Mouse (Mus musculus): ENCODE results near the gene Zbtb45. TPM values are rescaled to one million over a fixed set of nuclear protein-coding genes. Genes with fewer than 3 reads are reported as not detected.

Zbtb45 gene
- polyA plus RNA-seq, 1 experiment from 2014 or later: 37.0 TPM

GRCm38 (mm10) chr7:13042511-13042910 is 32.7 kb upstream of the Zbtb45 start:
- peaks cover 55% of the 10 kb centered on the region for H3K27me3 ChIP-seq
- H3K4me1 ChIP-seq (replicated peaks): peaks cover 27% of the 10 kb centered on the region
- peaks cover 4% of the 10 kb centered on the region; the same call in 1 of the 2 replicates for H3K9me3 ChIP-seq
- H3K4me3 ChIP-seq: no peak overlapping the region
- no peak overlapping the region for H3K27ac ChIP-seq
- H3K36me3 ChIP-seq: no peaks in the 10 kb centered on the region
- no peak overlapping the region for H3K9ac ChIP-seq
- no peak overlapping the region for H3K4me2 ChIP-seq
- 80% methylated on average over 6 of the region's 6 CpGs for WGBS
- no peak for ATAC-seq (ENCODE audit: low FRiP score)

DNA sequence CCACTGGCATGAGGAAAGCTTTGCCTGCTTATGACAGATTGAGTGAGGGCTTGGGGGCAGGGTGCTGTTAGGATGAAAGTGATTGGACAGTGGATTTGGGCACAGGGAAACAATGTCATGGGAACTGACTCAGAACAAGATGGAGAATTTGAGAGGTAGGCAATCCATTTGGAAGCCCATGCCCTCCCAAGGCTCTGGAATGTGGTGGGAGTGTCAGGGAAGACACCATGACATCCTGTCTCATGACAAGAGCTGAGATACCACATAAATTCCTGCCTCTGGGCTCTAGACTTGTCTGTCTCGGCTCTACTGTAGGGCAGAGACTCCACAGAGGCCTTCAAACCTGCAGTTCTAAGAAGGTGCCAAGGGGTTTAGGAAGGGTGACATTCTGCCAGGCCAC is 31.4 kb upstream of the Zbtb45 start:
- no peak overlapping the region for H3K9ac ChIP-seq
- peaks cover 36% of the 10 kb centered on the region for H3K4me1 ChIP-seq (replicated peaks)
- 95% methylated on average over 1 of the region's 1 CpGs for WGBS
- H3K36me3 ChIP-seq: peaks cover 1% of the 10 kb centered on the region
- no peak for ATAC-seq (ENCODE audit: low FRiP score)
- no peak overlapping the region for H3K4me3 ChIP-seq
- H3K4me2 ChIP-seq: no peak overlapping the region
- H3K9me3 ChIP-seq: peaks cover 4% of the 10 kb centered on the region; the same call in 1 of the 2 replicates
- no peak overlapping the region for H3K27ac ChIP-seq
- peaks cover 55% of the 10 kb centered on the region for H3K27me3 ChIP-seq

- H3K9ac ChIP-seq: peak overlapping the region; percentile 99
- peaks cover 4% of the 10 kb centered on the region; the same call in 1 of the 2 replicates for H3K9me3 ChIP-seq
- H3K27me3 ChIP-seq: peaks cover 37% of the 10 kb centered on the region
- no peak for ATAC-seq (ENCODE audit: low FRiP score)
- peaks cover 16% of the 10 kb centered on the region for H3K36me3 ChIP-seq
- H3K27ac ChIP-seq: no peak overlapping the region
- 98% methylated on average over 1 of the region's 1 CpGs for WGBS
- H3K4me3 ChIP-seq: peak overlapping the region; percentile 80
- H3K4me2 ChIP-seq: peak overlapping the region; percentile 89
- H3K4me1 ChIP-seq (replicated peaks): peaks cover 46% of the 10 kb centered on the region
These were observed 29.3 kb upstream of the Zbtb45 start for GRCm38 (mm10) chr7:13039181-13039580.

- Histone ChIP-seq H3K27ac (peak overlapping the region; percentile 100), H3K9me3 (peaks cover 4% of the 10 kb centered on the region; the same call in 1 of the 2 replicates), H3K36me3 (peaks cover 16% of the 10 kb centered on the region), H3K27me3 (peaks cover 32% of the 10 kb centered on the region), H3K4me2 (peak overlapping the region; percentile 89), H3K4me3 (peak overlapping the region; percentile 80), H3K9ac (peak overlapping the region; percentile 99), H3K4me1 (replicated peaks) (peaks cover 46% of the 10 kb centered on the region)
- 26% methylated on average over 15 of the region's 15 CpGs for WGBS
- ATAC-seq (ENCODE audit: low FRiP score): no peak
These were observed 28.9 kb upstream of the Zbtb45 start for GRCm38 (mm10) chr7:13038621-13039169.

DNA sequence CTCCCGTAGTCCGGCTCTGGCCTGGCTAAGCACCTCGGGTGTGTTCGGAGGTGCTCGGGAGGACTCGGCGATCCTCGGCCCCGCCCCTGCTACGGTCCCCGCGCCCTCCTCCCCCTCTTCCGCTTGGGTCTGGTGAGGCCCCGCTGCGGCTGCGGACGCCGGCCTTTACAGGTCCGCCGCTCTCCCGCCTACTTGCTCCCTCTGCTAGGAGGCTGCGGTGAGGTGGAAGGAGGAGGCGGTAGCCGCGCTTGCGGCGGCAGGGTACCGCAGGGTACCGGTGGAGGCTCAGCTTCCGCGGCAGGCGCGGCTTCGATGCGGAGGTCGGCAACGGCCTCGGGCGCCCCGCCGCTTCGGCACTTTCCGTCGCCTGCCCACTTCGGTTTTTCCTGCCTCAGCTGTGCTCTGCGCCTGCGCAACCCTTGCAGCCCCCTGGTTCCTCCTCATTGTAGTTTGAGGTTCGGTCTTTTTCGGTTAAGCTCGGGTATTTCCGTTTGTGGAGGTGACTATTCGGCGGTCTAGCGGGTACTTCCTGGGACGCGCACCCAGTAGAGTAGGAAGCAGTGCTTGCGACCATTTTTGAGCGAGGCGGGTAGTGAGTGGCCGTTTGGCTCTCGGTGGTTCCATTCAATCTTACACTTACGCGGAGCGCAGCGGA is 28.2 kb upstream of the Zbtb45 start, which contains the start of gene Ube2m:
Ube2m (minus strand) TSS at position 375 of the 655 bp plus-strand sequence.
- H3K9me3 ChIP-seq: 0 out of 2 replicates have a peak, but pooled peaks cover under 1% of the 10 kb centered on the region
- H3K36me3 ChIP-seq: peaks cover 16% of the 10 kb centered on the region
- H3K9ac ChIP-seq: peak within 1 kb of the TSS; percentile 99
- WGBS: under 1% methylated on average over 59 of the region's 65 CpGs
- peaks cover 25% of the 10 kb centered on the region for H3K27me3 ChIP-seq
- H3K4me3 ChIP-seq: peak within 1 kb of the TSS; percentile 80
- peak; percentile 90 for ATAC-seq (ENCODE audit: low FRiP score)
- peak within 1 kb of the TSS; percentile 89 for H3K4me2 ChIP-seq
- peaks cover 46% of the 10 kb centered on the region for H3K4me1 ChIP-seq (replicated peaks)
- H3K27ac ChIP-seq: peak within 1 kb of the TSS; percentile 100

DNA sequence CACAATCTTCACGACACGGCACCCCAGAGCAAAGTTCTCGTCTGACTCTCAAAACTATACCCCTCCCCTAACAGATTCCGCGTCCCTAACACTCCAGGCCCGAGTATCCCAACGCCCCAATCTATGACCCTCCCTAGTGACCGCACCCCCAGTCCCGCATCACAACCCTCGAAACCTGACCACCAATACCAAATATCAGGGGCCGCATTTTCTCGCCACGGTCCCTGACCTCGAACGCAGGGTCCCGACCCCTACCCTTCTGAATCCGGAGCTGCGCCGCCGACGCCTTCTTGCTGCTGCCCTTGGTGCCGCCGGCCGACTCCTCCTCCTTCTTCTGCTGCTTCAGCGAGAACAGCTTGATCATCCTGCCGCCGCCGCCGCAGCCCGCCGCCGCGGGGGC is 27.5 kb upstream of the Zbtb45 start:
- Histone ChIP-seq H3K9ac (peak overlapping the region; percentile 99), H3K4me3 (peak overlapping the region; percentile 80), H3K36me3 (peaks cover 22% of the 10 kb centered on the region), H3K27ac (peak overlapping the region; percentile 100), H3K27me3 (peaks cover 19% of the 10 kb centered on the region), H3K4me2 (peak overlapping the region; percentile 89), H3K9me3 (no peaks in the 10 kb centered on the region), H3K4me1 (replicated peaks) (peaks cover 49% of the 10 kb centered on the region)
- under 1% methylated on average over 32 of the region's 33 CpGs for WGBS
- no peak for ATAC-seq (ENCODE audit: low FRiP score)

- Histone ChIP-seq H3K27ac (peak overlapping the region; percentile 100), H3K4me1 (replicated peaks) (peaks cover 49% of the 10 kb centered on the region), H3K4me2 (peak overlapping the region; percentile 89), H3K9me3 (no peaks in the 10 kb centered on the region), H3K36me3 (peaks cover 28% of the 10 kb centered on the region), H3K27me3 (peaks cover 13% of the 10 kb centered on the region), H3K9ac (peak overlapping the region; percentile 99), H3K4me3 (peak overlapping the region; percentile 80)
- 39% methylated on average over 4 of the region's 4 CpGs for WGBS
- ATAC-seq (ENCODE audit: low FRiP score): no peak
These were observed 27.0 kb upstream of the Zbtb45 start for GRCm38 (mm10) chr7:13036806-13037205.

DNA sequence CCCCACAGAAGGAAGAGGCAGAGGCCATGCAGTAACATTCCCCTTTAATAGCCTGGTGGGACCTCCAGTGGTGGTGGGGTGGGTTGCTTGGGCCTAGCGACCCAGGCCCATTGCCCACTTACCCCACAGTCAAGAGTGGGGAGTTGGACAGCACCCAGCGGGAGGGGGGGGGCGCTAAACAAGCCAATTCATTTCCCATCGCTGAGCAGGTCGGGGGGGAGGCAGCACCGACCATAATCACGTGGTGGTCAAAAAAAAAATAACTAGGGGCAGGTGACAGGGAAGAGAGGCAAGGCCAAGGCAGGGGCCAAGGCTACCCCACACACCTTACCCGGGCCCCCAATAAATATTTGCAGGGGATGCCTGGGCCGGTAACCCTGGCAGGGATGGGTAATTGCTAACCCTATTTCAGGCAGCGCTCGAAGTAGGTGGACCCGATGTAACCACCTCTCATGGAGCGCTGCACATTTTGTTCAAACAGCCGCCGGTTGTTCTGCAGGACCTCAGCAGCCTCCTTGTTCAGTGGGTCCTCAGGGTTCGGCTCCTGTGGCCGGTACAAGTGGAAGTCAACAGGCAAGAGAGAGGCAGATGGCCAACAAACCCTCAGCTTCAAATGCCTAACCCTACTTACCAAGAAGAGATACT is 25.5 kb upstream of the Zbtb45 start:
- Histone ChIP-seq H3K4me3 (peak overlapping the region; percentile 80), H3K9me3 (no peaks in the 10 kb centered on the region), H3K27me3 (no peaks in the 10 kb centered on the region), H3K9ac (peak overlapping the region; percentile 85; the same call in 1 of the 2 replicates), H3K4me2 (peak overlapping the region; percentile 95), H3K36me3 (peaks cover 42% of the 10 kb centered on the region), H3K27ac (peak overlapping the region; percentile 95), H3K4me1 (replicated peaks) (peaks cover 49% of the 10 kb centered on the region)
- 88% methylated on average over 17 of the region's 17 CpGs for WGBS
- no peak for ATAC-seq (ENCODE audit: low FRiP score)

- peak; percentile 76 for ATAC-seq (ENCODE audit: low FRiP score)
- peaks cover 49% of the 10 kb centered on the region for H3K4me1 ChIP-seq (replicated peaks)
- no peaks in the 10 kb centered on the region for H3K27me3 ChIP-seq
- peak within 1 kb of the TSS; percentile 85 for H3K9ac ChIP-seq
- peak within 1 kb of the TSS; percentile 95 for H3K4me2 ChIP-seq
- H3K36me3 ChIP-seq: peaks cover 52% of the 10 kb centered on the region
- H3K9me3 ChIP-seq: no peaks in the 10 kb centered on the region
- WGBS: under 1% methylated on average over 45 of the region's 45 CpGs
- H3K4me3 ChIP-seq: peak within 1 kb of the TSS; percentile 80
- peak within 1 kb of the TSS; percentile 95 for H3K27ac ChIP-seq
These were observed 24.5 kb upstream of the Zbtb45 start, which contains the start of gene Chmp2a for GRCm38 (mm10) chr7:13034148-13034977. Chmp2a (minus strand) TSS chr7:13034807.

DNA sequence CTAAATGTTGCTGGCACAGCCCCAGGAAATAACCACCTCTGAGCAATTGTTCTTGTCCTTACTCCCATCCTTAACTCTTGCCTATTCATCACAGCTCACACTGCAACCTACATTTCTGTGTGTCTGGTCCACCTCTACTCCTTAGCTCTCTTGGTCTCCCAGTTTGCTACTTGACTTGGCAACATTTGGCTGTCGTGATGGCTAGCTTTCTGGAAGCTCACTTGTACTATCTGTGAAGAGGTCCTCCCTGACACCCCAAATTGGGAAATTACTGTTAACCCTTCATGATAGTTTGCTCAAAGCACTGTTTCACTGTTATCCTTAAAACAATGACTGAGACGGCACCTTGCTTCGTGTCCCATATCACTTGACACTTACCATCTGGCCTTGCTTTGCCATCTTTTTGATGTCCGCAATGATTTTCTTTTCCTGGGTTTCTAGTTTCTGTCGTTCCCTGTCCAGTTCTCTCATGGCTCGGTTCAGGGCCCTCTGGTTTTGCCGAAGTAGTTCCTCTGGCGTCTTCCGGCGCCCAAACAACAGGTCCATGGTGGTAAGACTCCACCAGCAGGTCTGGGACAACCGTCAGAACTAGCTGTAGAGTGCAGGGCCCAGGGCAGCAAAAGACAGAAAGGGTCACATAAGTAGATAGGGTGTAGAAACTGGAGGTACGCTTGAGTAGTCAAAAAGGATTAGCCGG is 23.8 kb upstream of the Zbtb45 start:
- ATAC-seq (ENCODE audit: low FRiP score): no peak
- H3K4me3 ChIP-seq: peak overlapping the region; percentile 58
- peaks cover 41% of the 10 kb centered on the region for H3K4me1 ChIP-seq (replicated peaks)
- H3K27me3 ChIP-seq: no peaks in the 10 kb centered on the region
- H3K9me3 ChIP-seq: no peaks in the 10 kb centered on the region
- peaks cover 60% of the 10 kb centered on the region for H3K36me3 ChIP-seq
- H3K27ac ChIP-seq: peak overlapping the region; percentile 95
- 52% methylated on average over 13 of the region's 13 CpGs for WGBS
- H3K4me2 ChIP-seq: peak overlapping the region; percentile 95
- H3K9ac ChIP-seq: peak overlapping the region; percentile 85

GRCm38 (mm10) chr7:13032541-13032940 is 22.7 kb upstream of the Zbtb45 start:
- WGBS: 92% methylated on average over 7 of the region's 7 CpGs
- ATAC-seq (ENCODE audit: low FRiP score): no peak

More at GRCm38 (mm10) chr7:13032541-13032940, 22.7 kb upstream of the Zbtb45 start:
- Histone ChIP-seq H3K27me3 (no peaks in the 10 kb centered on the region), H3K9me3 (no peaks in the 10 kb centered on the region), H3K27ac (0 out of 2 replicates have a peak overlapping the region, but pooled peaks have one; percentile 8), H3K36me3 (peaks cover 70% of the 10 kb centered on the region), H3K4me1 (replicated peaks) (peaks cover 42% of the 10 kb centered on the region), H3K4me2 (no peak overlapping the region), H3K9ac (no peak overlapping the region), H3K4me3 (no peak overlapping the region)
